Mouse (Mus musculus): ENCODE data around the gene Gpc6. TPM values are rescaled to one million over a fixed set of nuclear protein-coding genes. Genes with fewer than 3 reads are reported as not detected.

The Gpc6 gene
- total and polyA plus RNA-seq, 2 experiments from 2014 or later, result 11.0 to 17.1 TPM

DNA sequence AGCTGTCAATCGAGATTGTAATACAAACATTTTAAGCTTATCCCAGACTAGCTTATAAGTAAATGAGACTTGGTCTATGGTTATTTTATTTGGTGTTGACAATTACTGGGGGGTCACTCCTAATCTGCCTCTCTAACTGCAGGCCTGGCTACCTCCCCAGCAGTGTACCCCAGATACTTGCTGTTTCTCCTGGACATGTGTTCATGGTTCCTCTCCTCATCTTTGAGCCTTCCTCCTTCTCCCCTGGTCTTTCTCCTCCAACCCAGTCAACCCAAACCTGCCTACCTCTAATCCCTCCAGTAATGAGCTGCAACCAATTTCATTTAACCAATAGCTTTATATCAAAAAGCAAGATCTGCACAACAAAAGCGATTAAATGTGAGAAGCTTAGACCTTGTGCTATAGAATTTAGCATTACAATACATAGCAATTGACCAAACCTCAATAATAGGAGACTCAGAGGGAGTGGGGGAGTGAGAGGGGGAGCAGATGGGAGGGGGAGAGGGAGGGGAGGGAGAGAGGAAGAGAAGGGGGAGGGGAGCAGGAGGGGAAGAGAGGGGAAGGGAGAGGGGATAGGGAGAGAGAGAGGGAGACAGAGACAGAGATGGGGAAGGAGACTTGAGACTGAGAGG lies 371.2 kb downstream of the Gpc6 start:
- TF ChIP-seq EP300 (IDR thresholded peaks at IDR 0.05; ENCODE audit: low read depth) (no peak), CTCF (IDR thresholded peaks at IDR 0.05; ENCODE audit: low read depth) (no peak)
- WGBS, result 80% methylated on average over 2 of the region's 2 CpGs
- Histone ChIP-seq H3K9ac (replicated peaks; ENCODE audit: low read depth, low read length) (no peak overlapping the region), H3K9me3 (replicated peaks; ENCODE audit: control insufficient read depth, low read length) (no peaks in the 10 kb centered on the region), H3K27ac (ENCODE audit: low read depth) (no peak overlapping the region), H3K4me1 (ENCODE audit: control insufficient read depth, insufficient read depth) (no peaks in the 10 kb centered on the region), H3K27me3 (ENCODE audit: control insufficient read depth, insufficient read depth, low read length) (no peaks in the 10 kb centered on the region), H3K36me3 (replicated peaks; ENCODE audit: control insufficient read depth, insufficient read depth, low read length) (no peaks in the 10 kb centered on the region), H3K4me2 (ENCODE audit: low read depth, low read length) (no peak overlapping the region), H3K4me3 (ENCODE audit: low read depth, low read length) (no peak overlapping the region)
- no peak for ATAC-seq (ENCODE audit: insufficient read depth, low read depth)
- DNase-seq (ENCODE audit: low spot score), result no peak

DNA sequence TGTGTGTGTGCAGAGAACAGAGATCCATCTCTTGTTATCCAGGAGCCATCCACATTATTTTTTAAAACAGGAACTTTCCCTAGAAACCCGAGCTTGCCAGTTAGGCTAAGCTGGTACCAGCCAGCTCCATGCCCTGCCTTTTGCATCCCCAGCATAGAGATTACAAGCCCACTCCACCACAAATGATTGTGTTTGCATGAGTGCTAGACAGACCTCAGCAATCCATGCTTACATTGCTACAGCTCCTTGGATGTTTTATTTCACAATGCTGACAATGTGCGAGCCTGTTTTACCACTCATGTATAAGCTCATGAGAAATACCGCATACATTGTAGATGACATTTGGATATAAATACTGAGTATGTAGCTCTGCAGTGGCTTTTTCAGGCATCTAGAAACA lies 375.9 kb downstream of the Gpc6 start:
- DNase-seq (ENCODE audit: low spot score) (no peak), ATAC-seq (ENCODE audit: insufficient read depth, low read depth) (no peak)
- Histone ChIP-seq H3K4me1 (ENCODE audit: control insufficient read depth, insufficient read depth) (no peaks in the 10 kb centered on the region), H3K4me3 (ENCODE audit: low read depth, low read length) (no peak overlapping the region), H3K36me3 (replicated peaks; ENCODE audit: control insufficient read depth, insufficient read depth, low read length) (no peaks in the 10 kb centered on the region), H3K27ac (ENCODE audit: low read depth) (no peak overlapping the region), H3K9ac (replicated peaks; ENCODE audit: low read depth, low read length) (no peak overlapping the region), H3K27me3 (ENCODE audit: control insufficient read depth, insufficient read depth, low read length) (no peaks in the 10 kb centered on the region), H3K9me3 (replicated peaks; ENCODE audit: control insufficient read depth, low read length) (no peaks in the 10 kb centered on the region), H3K4me2 (ENCODE audit: low read depth, low read length) (no peak overlapping the region)
- TF ChIP-seq EP300 (IDR thresholded peaks at IDR 0.05; ENCODE audit: low read depth), result no peak
- no peak for TF ChIP-seq CTCF (IDR thresholded peaks at IDR 0.05; ENCODE audit: low read depth)
- 75% methylated on average over 3 of the region's 3 CpGs for WGBS

DNA sequence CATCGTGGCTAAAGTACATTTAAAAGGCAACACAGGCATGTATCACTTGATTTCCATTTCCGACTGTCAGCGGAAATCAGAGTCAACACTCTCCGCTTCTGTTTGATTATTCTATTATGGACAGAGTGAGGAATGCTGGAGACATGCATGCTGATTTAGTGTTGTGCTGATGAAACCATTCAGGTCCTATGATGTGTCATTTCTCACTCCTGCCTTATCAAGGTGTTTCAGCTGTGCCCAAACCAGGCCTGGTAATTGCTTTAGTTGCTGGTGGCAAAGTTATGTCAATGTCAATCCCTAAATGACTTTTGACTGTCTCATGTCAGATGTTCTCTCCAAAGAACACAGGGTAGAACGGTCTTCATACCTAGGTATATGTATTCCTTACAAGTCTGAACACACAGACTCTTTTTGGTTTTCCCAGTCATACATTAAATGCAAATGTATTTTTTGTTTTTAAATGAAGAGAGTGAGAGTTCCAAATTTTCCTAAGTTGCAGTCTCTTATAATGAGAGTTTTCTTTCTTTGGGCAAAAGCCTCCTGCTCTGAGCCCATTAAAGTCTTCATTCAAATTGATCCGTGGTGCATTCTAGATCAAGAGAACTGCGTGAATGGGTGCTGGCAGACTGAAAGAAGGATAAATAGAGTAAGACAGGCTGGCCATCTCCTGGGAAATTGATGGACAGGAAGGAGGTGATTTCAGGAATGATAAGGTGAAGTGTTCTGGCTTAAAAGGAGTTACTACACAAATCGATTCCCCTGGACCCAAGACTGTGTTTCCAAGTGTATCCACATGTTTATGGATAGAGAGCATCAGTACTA lies 379.0 kb downstream of the Gpc6 start:
- TF ChIP-seq CTCF (IDR thresholded peaks at IDR 0.05; ENCODE audit: low read depth), result no peak
- no peak for TF ChIP-seq EP300 (IDR thresholded peaks at IDR 0.05; ENCODE audit: low read depth)
- no peaks in the 10 kb centered on the region for H3K27me3 ChIP-seq (ENCODE audit: control insufficient read depth, insufficient read depth, low read length)
- no peak overlapping the region for H3K4me2 ChIP-seq (ENCODE audit: low read depth, low read length)
- no peak overlapping the region for H3K9ac ChIP-seq (replicated peaks; ENCODE audit: low read depth, low read length)
- WGBS, result 65% methylated on average over 8 of the region's 8 CpGs
- H3K9me3 ChIP-seq (replicated peaks; ENCODE audit: control insufficient read depth, low read length), result no peaks in the 10 kb centered on the region
- H3K4me1 ChIP-seq (ENCODE audit: control insufficient read depth, insufficient read depth), result peaks cover 5% of the 10 kb centered on the region; the same call in 1 of the 2 replicates
- DNase-seq (ENCODE audit: low spot score) (no peak), ATAC-seq (ENCODE audit: insufficient read depth, low read depth) (no peak)
- H3K27ac ChIP-seq (ENCODE audit: low read depth), result no peak overlapping the region
- no peak overlapping the region for H3K4me3 ChIP-seq (ENCODE audit: low read depth, low read length)
- no peaks in the 10 kb centered on the region for H3K36me3 ChIP-seq (replicated peaks; ENCODE audit: control insufficient read depth, insufficient read depth, low read length)

DNA sequence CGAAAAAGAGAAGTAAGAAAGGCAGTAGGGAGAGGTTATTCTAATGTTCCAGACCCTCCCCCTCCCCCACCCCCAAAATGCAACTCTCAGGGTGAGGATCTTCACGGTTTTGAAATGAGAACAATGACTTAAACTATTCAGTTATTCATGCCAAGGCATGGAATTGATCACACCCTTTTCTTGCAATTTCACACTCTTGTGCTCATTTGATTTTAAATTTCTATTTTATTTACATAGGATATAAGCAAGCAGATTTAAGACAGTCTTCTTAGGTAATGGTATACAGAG lies 379.6 kb downstream of the Gpc6 start:
- Histone ChIP-seq H3K9ac (replicated peaks; ENCODE audit: low read depth, low read length) (no peak overlapping the region), H3K27me3 (ENCODE audit: control insufficient read depth, insufficient read depth, low read length) (no peaks in the 10 kb centered on the region), H3K4me2 (ENCODE audit: low read depth, low read length) (no peak overlapping the region), H3K9me3 (replicated peaks; ENCODE audit: control insufficient read depth, low read length) (no peaks in the 10 kb centered on the region), H3K27ac (ENCODE audit: low read depth) (no peak overlapping the region), H3K36me3 (replicated peaks; ENCODE audit: control insufficient read depth, insufficient read depth, low read length) (no peaks in the 10 kb centered on the region), H3K4me1 (ENCODE audit: control insufficient read depth, insufficient read depth) (peaks cover 5% of the 10 kb centered on the region; the same call in 1 of the 2 replicates), H3K4me3 (ENCODE audit: low read depth, low read length) (no peak overlapping the region)
- TF ChIP-seq CTCF (IDR thresholded peaks at IDR 0.05; ENCODE audit: low read depth), result no peak
- TF ChIP-seq EP300 (IDR thresholded peaks at IDR 0.05; ENCODE audit: low read depth), result no peak
- WGBS, result 83% methylated on average over 2 of the region's 2 CpGs
- DNase-seq (ENCODE audit: low spot score) (no peak), ATAC-seq (ENCODE audit: insufficient read depth, low read depth) (no peak)

DNA sequence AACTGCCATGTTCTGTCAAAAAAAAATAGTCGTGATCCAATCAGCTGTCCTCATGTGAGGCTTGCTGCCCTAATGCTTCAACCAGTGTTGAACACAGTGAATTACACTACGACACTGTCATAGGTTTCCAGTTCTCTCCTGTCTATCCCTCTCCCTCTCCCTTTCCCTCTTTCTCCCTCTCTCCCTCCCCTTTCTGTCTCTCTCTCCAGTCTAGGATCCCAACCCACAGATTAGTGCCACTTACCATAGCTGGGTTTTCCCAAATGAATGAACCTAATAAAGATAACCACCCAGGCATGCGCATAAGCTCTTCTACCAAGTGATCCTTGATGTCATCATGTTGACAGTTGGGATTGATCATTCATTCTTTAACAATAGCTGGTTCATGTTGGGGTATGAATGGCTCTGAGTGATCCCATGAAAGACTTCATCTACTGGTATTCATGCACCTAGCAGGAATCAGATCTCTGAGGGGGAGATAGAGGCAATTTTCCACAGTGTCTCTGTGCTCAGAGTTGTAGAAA lies 384.9 kb downstream of the Gpc6 start:
- 79% methylated on average over 3 of the region's 3 CpGs for WGBS
- H3K9me3 ChIP-seq (replicated peaks; ENCODE audit: control insufficient read depth, low read length), result no peaks in the 10 kb centered on the region
- H3K27ac ChIP-seq (ENCODE audit: low read depth), result no peak overlapping the region
- no peaks in the 10 kb centered on the region for H3K36me3 ChIP-seq (replicated peaks; ENCODE audit: control insufficient read depth, insufficient read depth, low read length)
- no peak overlapping the region for H3K4me2 ChIP-seq (ENCODE audit: low read depth, low read length)
- H3K4me1 ChIP-seq (ENCODE audit: control insufficient read depth, insufficient read depth), result peaks cover 5% of the 10 kb centered on the region; the same call in 1 of the 2 replicates
- no peak overlapping the region for H3K4me3 ChIP-seq (ENCODE audit: low read depth, low read length)
- H3K9ac ChIP-seq (replicated peaks; ENCODE audit: low read depth, low read length), result no peak overlapping the region
- TF ChIP-seq CTCF (IDR thresholded peaks at IDR 0.05; ENCODE audit: low read depth), result no peak
- TF ChIP-seq EP300 (IDR thresholded peaks at IDR 0.05; ENCODE audit: low read depth), result no peak
- ATAC-seq (ENCODE audit: insufficient read depth, low read depth) (no peak), DNase-seq (ENCODE audit: low spot score) (no peak)
- H3K27me3 ChIP-seq (ENCODE audit: control insufficient read depth, insufficient read depth, low read length), result no peaks in the 10 kb centered on the region

Data from heart, postnatal 0 days (tissue).